Mouse (Mus musculus): ENCODE measurements around the gene B4galt7.
"Not testable (repeated sequence)": the region's sequence is repeated elsewhere in the genome, so short reads cannot be mapped to it uniquely, and the experiment has no call there.

DNA sequence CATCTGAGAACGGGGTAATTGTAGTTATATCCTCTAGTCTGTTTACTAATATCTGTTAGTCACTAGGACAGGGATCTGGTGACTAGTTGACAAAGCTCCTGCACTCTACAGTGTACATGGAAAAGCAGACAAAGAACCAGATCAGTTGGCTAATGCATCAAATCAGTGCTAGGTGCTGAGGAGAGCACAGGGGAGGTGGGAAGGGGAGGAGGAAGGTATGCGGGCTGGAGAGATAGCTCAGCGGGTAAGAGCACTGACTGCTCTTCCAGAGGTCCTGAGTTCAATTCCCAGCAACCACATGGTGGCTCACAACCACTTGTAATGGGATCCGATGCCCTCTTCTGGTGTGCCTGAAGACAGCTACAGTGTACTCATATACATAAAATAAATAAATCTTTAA lies 31.2 kb upstream of the B4galt7 start:
- not testable (repeated sequence) for TF ChIP-seq CTCF (IDR thresholded peaks at IDR 0.05; ENCODE audit: insufficient read depth, low read length); POLR2A (IDR thresholded peaks at IDR 0.05; ENCODE audit: borderline replicate concordance, extremely low read depth, low read depth, low read length)
